Mouse (Mus musculus) MEL (cell line): Measurements from ENCODE around the gene Zfand2b. TPM values are rescaled to one million over a fixed set of nuclear protein-coding genes. Genes with fewer than 3 reads are reported as not detected.

ENCODE experiments used
- DNase-seq: peaks from one replicate; pipeline ENCODE4 v3.0.0; 2011; ENCODE audit warnings: low read depth, low spot score
- H3K27ac ChIP-seq: 2 replicates; pipeline ENCODE4 v1.5.1; 2012; ENCODE audit warnings: low read depth, mild to moderate bottlenecking, control low read depth, low read length, moderate library complexity; ENCODE audit not compliant: control insufficient read depth
- H3K27me3 ChIP-seq, 2 experiments: fragments of 150-350 bp in 1 of 2; sonication (generic) in 1 of 2; 2 replicates each; pipeline ENCODE4 v1.6.1; 2012; ENCODE audit warnings: low read length in 2 of 2, mild to moderate bottlenecking in 2 of 2, improper control_type of control experiment in 1 of 2, moderate library complexity in 1 of 2; ENCODE audit not compliant: insufficient read depth in 2 of 2, control insufficient read depth in 1 of 2
- H3K36me3 ChIP-seq, 2 experiments: 2 replicates each; pipeline ENCODE4 v1.6.1; 2012 to 2014; ENCODE audit warnings: low read length in 2 of 2, improper control_type of control experiment in 1 of 2, inconsistent platforms in 1 of 2, mild to moderate bottlenecking in 1 of 2; ENCODE audit not compliant: insufficient read depth in 2 of 2, control insufficient read depth in 1 of 2
- H3K4me1 ChIP-seq, 2 experiments: fragments of 150-350 bp in 1 of 2; sonication (generic) in 1 of 2; 2 replicates each; pipeline ENCODE4 v1.6.1; 2012; ENCODE audit warnings: low read length in 2 of 2, improper control_type of control experiment in 1 of 2, mild to moderate bottlenecking in 1 of 2; ENCODE audit not compliant: insufficient read depth in 2 of 2, control insufficient read depth in 1 of 2
- H3K4me3 ChIP-seq, 2 experiments: fragments of 150-350 bp in 1 of 2; sonication (generic) in 1 of 2; 2 replicates each; pipeline ENCODE4 v1.5.1; 2012; ENCODE audit warnings: low read depth in 2 of 2, low read length in 2 of 2, mild to moderate bottlenecking in 2 of 2, moderate library complexity in 2 of 2, control low read depth in 1 of 2, improper control_type of control experiment in 1 of 2; ENCODE audit not compliant: control insufficient read depth in 1 of 2, insufficient read depth in 1 of 2
- H3K79me2 ChIP-seq: 2 replicates; pipeline ENCODE4 v1.6.1; 2012; ENCODE audit warnings: mild to moderate bottlenecking, low read length, moderate library complexity; ENCODE audit not compliant: control insufficient read depth, poor library complexity, insufficient read depth
- H3K9ac ChIP-seq: 2 replicates; pipeline ENCODE4 v1.6.1; 2012; ENCODE audit warnings: low read depth, mild to moderate bottlenecking, control low read depth, low read length, moderate library complexity; ENCODE audit not compliant: control insufficient read depth, poor library complexity, severe bottlenecking
- H3K9me3 ChIP-seq: fragments of 150-350 bp; sonication (generic); replicated peaks from 2 replicates; pipeline ENCODE4 v1.6.1; 2012; ENCODE audit warnings: mild to moderate bottlenecking, low read length, improper control_type of control experiment, moderate library complexity; ENCODE audit not compliant: insufficient read depth
- BHLHE40 ChIP-seq: IDR thresholded peaks from 2 replicates; pipeline ENCODE4 v1.6.1; 2012; ENCODE audit warnings: low read depth, mild to moderate bottlenecking, inconsistent platforms, low read length, improper control_type of control experiment, borderline replicate concordance
- CHD1 ChIP-seq: IDR thresholded peaks from 2 replicates; pipeline ENCODE4 v1.6.1; 2012; ENCODE audit warnings: low read depth, mild to moderate bottlenecking, inconsistent platforms, low read length, improper control_type of control experiment
- ELF1 ChIP-seq: IDR thresholded peaks from 2 replicates; pipeline ENCODE4 v1.6.1; 2014; ENCODE audit warnings: low read depth, mild to moderate bottlenecking, inconsistent platforms, low read length, improper control_type of control experiment, moderate library complexity
- EP300 ChIP-seq, 2 experiments: IDR thresholded peaks; 2 replicates each; pipeline ENCODE4 v1.6.1; 2011; ENCODE audit warnings: improper control_type of control experiment in 2 of 2, low read length in 2 of 2, low read depth in 1 of 2, mild to moderate bottlenecking in 1 of 2
- ETS1 ChIP-seq: IDR thresholded peaks from 2 replicates; pipeline ENCODE4 v1.6.1; 2012; ENCODE audit warnings: low read depth, mild to moderate bottlenecking, inconsistent platforms, low read length, improper control_type of control experiment, moderate library complexity
- GABPA ChIP-seq: IDR thresholded peaks from 2 replicates; pipeline ENCODE4 v1.6.1; 2012; ENCODE audit warnings: low read depth, mild to moderate bottlenecking, inconsistent platforms, low read length, improper control_type of control experiment, moderate library complexity
- GATA1 ChIP-seq: IDR thresholded peaks from 2 replicates; pipeline ENCODE4 v1.6.1; 2011; ENCODE audit warnings: low read depth, low read length, improper control_type of control experiment
- KAT2A ChIP-seq: conservative IDR thresholded peaks from 2 replicates; pipeline ENCODE4 v1.6.1; 2012; ENCODE audit warnings: low read depth, low read length, improper control_type of control experiment, inconsistent platforms
- MAFK ChIP-seq: IDR thresholded peaks from 2 replicates; pipeline ENCODE4 v1.6.1; 2011; ENCODE audit warnings: low read depth, mild to moderate bottlenecking, low read length, improper control_type of control experiment, borderline replicate concordance
- MAZ ChIP-seq: IDR thresholded peaks from 2 replicates; pipeline ENCODE4 v1.6.1; 2012; ENCODE audit warnings: low read depth, mild to moderate bottlenecking, inconsistent platforms, low read length, improper control_type of control experiment
- MEF2A ChIP-seq: IDR thresholded peaks from 2 replicates; pipeline ENCODE4 v1.6.1; 2014; ENCODE audit warnings: low read depth, mild to moderate bottlenecking, inconsistent platforms, low read length, improper control_type of control experiment; ENCODE audit not compliant: poor library complexity, insufficient replicate concordance, severe bottlenecking; ENCODE audit errors: extremely low read depth
- MYB ChIP-seq: IDR thresholded peaks from 2 replicates; pipeline ENCODE4 v1.6.1; 2011; ENCODE audit warnings: mild to moderate bottlenecking, low read depth, low read length, improper control_type of control experiment
- MYC ChIP-seq: IDR thresholded peaks from 2 replicates; pipeline ENCODE4 v1.6.1; 2011; ENCODE audit warnings: low read depth, mild to moderate bottlenecking, low read length, improper control_type of control experiment, moderate library complexity
- NELFE ChIP-seq: IDR thresholded peaks from 2 replicates; pipeline ENCODE4 v1.6.1; 2011; ENCODE audit warnings: low read depth, low read length, improper control_type of control experiment
- NRF1 ChIP-seq: IDR thresholded peaks from 2 replicates; pipeline ENCODE4 v1.6.1; 2014; ENCODE audit warnings: low read depth, mild to moderate bottlenecking, inconsistent platforms, low read length, improper control_type of control experiment, moderate library complexity; ENCODE audit not compliant: poor library complexity, insufficient read depth, severe bottlenecking
- POLR2AphosphoS2 ChIP-seq: IDR thresholded peaks from 2 replicates; pipeline ENCODE4 v1.6.1; 2011; ENCODE audit warnings: low read length, improper control_type of control experiment
- POLR2AphosphoS5 ChIP-seq: IDR thresholded peaks from 2 replicates; pipeline ENCODE4 v1.6.1; 2012; ENCODE audit warnings: low read depth, borderline replicate concordance, mild to moderate bottlenecking, inconsistent platforms, low read length, moderate library complexity, mixed read lengths
- RAD21 ChIP-seq: IDR thresholded peaks from 2 replicates; pipeline ENCODE4 v1.6.1; 2011; ENCODE audit warnings: mild to moderate bottlenecking, low read depth, low read length, improper control_type of control experiment
- RCOR1 ChIP-seq: IDR thresholded peaks from 2 replicates; pipeline ENCODE4 v1.6.1; 2012; ENCODE audit warnings: low read depth, mild to moderate bottlenecking, inconsistent platforms, low read length, improper control_type of control experiment
- SIN3A ChIP-seq: IDR thresholded peaks from 2 replicates; pipeline ENCODE4 v1.6.1; 2012; ENCODE audit warnings: low read length, improper control_type of control experiment, inconsistent platforms
- TAL1 ChIP-seq: IDR thresholded peaks from 2 replicates; pipeline ENCODE4 v1.6.1; 2012; ENCODE audit warnings: mild to moderate bottlenecking, inconsistent platforms, low read length, moderate library complexity, mixed read lengths
- TBP ChIP-seq: IDR thresholded peaks from 2 replicates; pipeline ENCODE4 v1.8.0; 2011; ENCODE audit warnings: low read depth, low read length, improper control_type of control experiment
- USF2 ChIP-seq, 2 experiments: IDR thresholded peaks; 2 replicates each; pipeline ENCODE4 v1.6.1; 2011 to 2012; ENCODE audit warnings: improper control_type of control experiment in 2 of 2, low read length in 2 of 2, borderline replicate concordance in 1 of 2, inconsistent platforms in 1 of 2, low read depth in 1 of 2, mild to moderate bottlenecking in 1 of 2; ENCODE audit not compliant: insufficient read depth in 1 of 2
- ZC3H11A ChIP-seq: IDR thresholded peaks from 2 replicates; pipeline ENCODE4 v1.6.1; 2012; ENCODE audit warnings: low read depth, mild to moderate bottlenecking, inconsistent platforms, low read length, improper control_type of control experiment
- ZKSCAN1 ChIP-seq: IDR thresholded peaks from 2 replicates; pipeline ENCODE4 v1.6.1; 2012; ENCODE audit warnings: low read depth, mild to moderate bottlenecking, inconsistent platforms, low read length, improper control_type of control experiment, moderate library complexity
- ZMIZ1 ChIP-seq: IDR thresholded peaks from 2 replicates; pipeline ENCODE4 v1.6.1; 2012; ENCODE audit warnings: low read depth, mild to moderate bottlenecking, inconsistent platforms, low read length, improper control_type of control experiment, moderate library complexity
- ZNF384 ChIP-seq: IDR thresholded peaks from 2 replicates; pipeline ENCODE4 v1.6.1; 2012; ENCODE audit warnings: low read depth, mild to moderate bottlenecking, inconsistent platforms, low read length, improper control_type of control experiment
- polyA plus RNA-seq, 2 experiments: library from polyadenylated mRNA; stranded (reverse) in 1 of 2; unstranded in 1 of 2; fragments of >175 nt in 1 of 2; fragments of >200 nt in 1 of 2; gene quantifications; 2 replicates each; pipeline versions ENCODE4 v1.2.1 to v1.2.4; 2012; ENCODE audit warnings: low replicate concordance in 2 of 2, low read depth in 1 of 2; ENCODE audit not compliant: insufficient read length in 2 of 2, insufficient read depth in 1 of 2, missing spikeins in 1 of 2
- total RNA-seq: library from RNA; depleted of rRNA; stranded (reverse); fragments of 300-350 nt; gene quantifications from 2 replicates; pipeline ENCODE4 v1.2.3, GENCODE M21; 2012

The Zfand2b gene
- total and polyA plus RNA-seq, 3 experiments = 15.0 to 18.3 TPM; not detected in 1

- H3K4me3 ChIP-seq = no peak overlapping the region
- no peaks in the 10 kb centered on the region for H3K27me3 ChIP-seq
- no peaks in the 10 kb centered on the region for H3K9me3 ChIP-seq
- peaks cover 6 to 55% of the 10 kb centered on the region in 2 experiments; a peak in 3 of 4 replicates for H3K4me1 ChIP-seq
- TF ChIP-seq TBP (no peak), ZNF384 (no peak), NRF1 (no peak), USF2 (IDR thresholded peaks at IDR 0.05; ENCODE audit: borderline replicate concordance in 1 of 2, insufficient read depth in 1 of 2, low read depth in 1 of 2, low read length in 2 of 2) (no peak), MAFK (no peak), RAD21 (no peak), POLR2AphosphoS2 (peak; percentile 25; the same call in 1 of the 2 replicates), POLR2AphosphoS5 (0 out of 2 replicates have a peak, but pooled peaks have one; percentile 42), CHD1 (no peak), ZC3H11A (no peak)
- TF ChIP-seq, all 39 proteins: peak for 2
- no peak overlapping the region for H3K9ac ChIP-seq
- peaks cover 15 to 53% of the 10 kb centered on the region in 2 experiments for H3K36me3 ChIP-seq
- H3K27ac ChIP-seq = no peak overlapping the region; the same call in 1 of the 2 replicates
- no peak for DNase-seq
- H3K79me2 ChIP-seq = peaks cover 69% of the 10 kb centered on the region
These were observed 47.3 kb downstream of the Zfand2b start for GRCm38 (mm10) chr1:75215785-75216184.

- DNase-seq = peak; percentile 80
- H3K4me3 ChIP-seq = peak overlapping the region; percentile 81 to 82
- no peaks in the 10 kb centered on the region for H3K27me3 ChIP-seq
- no peaks in the 10 kb centered on the region for H3K9me3 ChIP-seq
- peaks cover 6 to 50% of the 10 kb centered on the region in 2 experiments; a peak in 3 of 4 replicates for H3K4me1 ChIP-seq
- H3K9ac ChIP-seq = peak overlapping the region; percentile 87
- H3K27ac ChIP-seq = peak overlapping the region; percentile 83
- H3K36me3 ChIP-seq = peaks cover 15 to 49% of the 10 kb centered on the region in 2 experiments
- H3K79me2 ChIP-seq = peaks cover 57% of the 10 kb centered on the region
- no peak for TF ChIP-seq ZC3H11A
- no peak for TF ChIP-seq ZKSCAN1
- TF ChIP-seq KAT2A = no peak
- TF ChIP-seq ETS1 = peak; percentile 97
- TF ChIP-seq CHD1 = no peak
- TF ChIP-seq TBP = peak; percentile 51
- peak; percentile 61; the same call in 1 of the 2 replicates for TF ChIP-seq RCOR1
- TF ChIP-seq MAFK = no peak
- peak; percentile 44; the same call in 1 of the 2 replicates for TF ChIP-seq POLR2AphosphoS2
- TF ChIP-seq ZMIZ1 = no peak
- no peak for TF ChIP-seq NELFE
- no peak for TF ChIP-seq POLR2AphosphoS5
- TF ChIP-seq BHLHE40 = no peak
- TF ChIP-seq ELF1 = no peak
- TF ChIP-seq GATA1 = peak; percentile 84
- TF ChIP-seq TAL1 = peak; percentile 69
- peak; percentile 89 for TF ChIP-seq SIN3A
- TF ChIP-seq MYB = no peak
- no peak for TF ChIP-seq GABPA
- TF ChIP-seq MAZ = peak; percentile 94
- no peak for TF ChIP-seq MEF2A
- TF ChIP-seq EP300 (IDR thresholded peaks at IDR 0.05; ENCODE audit: low read depth in 1 of 2, low read length in 2 of 2) = peak; percentile 70 to 84
- TF ChIP-seq MYC = no peak
These were observed 48.5 kb downstream of the Zfand2b start for GRCm38 (mm10) chr1:75216797-75217585.
